Mouse (Mus musculus): Measurements from ENCODE around the gene Arhgef7. TPM values are rescaled to one million over a fixed set of nuclear protein-coding genes. Genes with fewer than 3 reads are reported as not detected.
A peak's percentile ranks its signal among the peaks of the same experiment; 100 is the strongest.

Gene Arhgef7
- polyA plus RNA-seq (2015; fragmentation: Nextera tagmentation; extraction: Ambion mirVana), result 51.4 and 51.6 TPM in 2 replicates

DNA sequence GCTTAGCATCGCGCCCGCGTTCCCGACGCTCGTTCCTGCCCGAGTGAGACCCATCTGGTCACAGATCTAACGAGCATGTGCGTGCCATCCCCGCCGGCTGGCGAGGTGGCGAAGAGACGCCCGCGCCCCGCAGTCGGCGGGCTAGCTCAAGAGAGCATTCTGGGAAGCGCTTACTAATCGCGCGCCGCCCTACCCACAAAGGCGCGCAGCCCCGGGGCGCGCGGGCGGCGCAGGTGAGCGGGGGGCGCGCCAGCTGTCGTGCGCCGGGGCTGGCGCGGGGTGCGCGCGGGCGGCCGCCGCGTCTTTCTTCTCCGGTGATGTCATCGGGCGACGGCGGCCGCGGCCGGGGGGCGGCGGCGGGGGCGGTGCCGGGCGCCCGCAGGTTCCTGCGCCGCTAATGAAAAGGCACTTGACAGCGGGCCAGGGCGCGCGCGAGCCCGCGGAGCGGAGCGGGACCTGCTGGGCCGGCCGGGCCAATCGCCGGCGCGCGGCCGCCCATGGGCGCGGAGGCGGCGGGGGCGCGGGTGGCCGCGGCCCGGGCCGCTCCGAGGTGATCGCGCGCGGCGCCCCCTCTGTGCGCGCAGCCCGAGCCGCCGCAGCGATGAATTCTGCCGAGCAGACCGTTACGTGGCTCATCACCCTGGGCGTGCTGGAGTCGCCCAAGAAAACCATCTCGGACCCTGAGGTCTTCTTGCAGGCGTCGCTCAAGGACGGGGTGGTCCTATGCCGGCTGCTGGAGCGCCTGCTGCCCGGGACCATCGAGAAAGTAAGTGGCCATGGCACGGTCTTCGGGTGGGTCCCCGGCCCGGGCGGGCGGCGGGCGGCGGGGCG lies at the start of gene Arhgef7:
TSS of gene Arhgef7 (plus strand) at position 71 of the 831 bp plus-strand sequence.
- ATAC-seq (ENCODE audit: insufficient number of reproducible peaks, low FRiP score, low TSS enrichment, low read depth), result peak; percentile 76
- Histone ChIP-seq H3K4me2 (replicated peaks) (peak within 1 kb of the TSS; percentile 93), H3K9me3 (replicated peaks) (no peaks in the 10 kb centered on the region), H3K4me3 (replicated peaks) (peak within 1 kb of the TSS; percentile 71), H3K36me3 (no peaks in the 10 kb centered on the region), H3K4me1 (peaks cover 23% of the 10 kb centered on the region), H3K27ac (replicated peaks) (peak within 1 kb of the TSS; percentile 84), H3K27me3 (peaks cover 60% of the 10 kb centered on the region), H3K9ac (peak within 1 kb of the TSS; percentile 59)
- 1% methylated on average over 112 of the region's 127 CpGs for WGBS

DNA sequence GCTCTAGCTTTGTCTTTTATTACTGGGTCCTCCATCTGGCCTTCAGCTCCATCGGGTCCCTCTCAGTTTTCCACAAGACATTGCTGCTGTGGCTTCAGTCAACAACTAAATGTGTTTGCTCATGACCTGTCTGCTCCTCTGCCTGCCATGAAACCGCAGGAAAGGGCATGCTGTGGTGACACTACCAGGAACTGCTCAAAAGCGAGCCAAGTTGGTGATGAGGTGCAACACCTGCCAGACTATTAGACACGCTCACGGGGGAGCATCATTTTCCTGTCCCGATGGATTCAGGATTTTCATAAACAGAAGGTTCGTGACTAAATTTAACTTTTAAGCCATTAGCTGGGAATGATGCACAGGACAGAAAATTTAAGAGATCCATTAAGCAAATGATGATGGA lies 43.0 kb upstream of the Arhgef7 start:
- no peak for ATAC-seq (ENCODE audit: insufficient number of reproducible peaks, low FRiP score, low TSS enrichment, low read depth)

DNA sequence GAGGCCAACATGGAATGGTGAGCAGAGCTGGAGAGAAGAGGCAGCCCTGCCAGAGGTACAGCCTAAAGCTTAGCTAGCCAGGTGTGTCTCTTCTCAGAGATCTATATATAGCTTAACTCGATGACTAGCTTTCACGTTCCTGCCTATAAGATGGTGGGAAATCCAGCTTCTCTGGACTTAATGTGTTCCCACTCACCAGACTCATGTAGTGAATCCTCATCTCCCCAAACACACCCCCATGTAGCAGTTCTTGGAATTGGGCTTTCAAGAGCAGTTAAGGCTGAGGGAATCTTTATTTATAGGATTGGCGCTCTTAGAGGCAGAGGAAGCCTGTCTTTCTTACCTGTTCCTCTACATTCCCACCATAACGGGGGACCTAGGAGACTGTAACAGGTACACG lies 40.3 kb upstream of the Arhgef7 start:
- Histone ChIP-seq H3K4me3 (replicated peaks) (no peak overlapping the region), H3K27ac (replicated peaks) (no peak overlapping the region), H3K36me3 (no peaks in the 10 kb centered on the region), H3K9me3 (replicated peaks) (no peaks in the 10 kb centered on the region), H3K4me2 (replicated peaks) (no peak overlapping the region), H3K4me1 (no peaks in the 10 kb centered on the region), H3K9ac (no peak overlapping the region), H3K27me3 (no peaks in the 10 kb centered on the region)
- ATAC-seq (ENCODE audit: insufficient number of reproducible peaks, low FRiP score, low TSS enrichment, low read depth), result no peak
- WGBS, result 87% methylated on average over 5 of the region's 5 CpGs

More for the DNA sequence above, 43.0 kb upstream of the Arhgef7 start:
- Histone ChIP-seq H3K36me3 (no peaks in the 10 kb centered on the region), H3K4me2 (replicated peaks) (no peak overlapping the region), H3K27me3 (no peaks in the 10 kb centered on the region), H3K4me1 (no peaks in the 10 kb centered on the region), H3K9me3 (replicated peaks) (no peaks in the 10 kb centered on the region), H3K9ac (no peak overlapping the region), H3K4me3 (replicated peaks) (no peak overlapping the region), H3K27ac (replicated peaks) (no peak overlapping the region)
- WGBS, result 68% methylated on average over 7 of the region's 7 CpGs

DNA sequence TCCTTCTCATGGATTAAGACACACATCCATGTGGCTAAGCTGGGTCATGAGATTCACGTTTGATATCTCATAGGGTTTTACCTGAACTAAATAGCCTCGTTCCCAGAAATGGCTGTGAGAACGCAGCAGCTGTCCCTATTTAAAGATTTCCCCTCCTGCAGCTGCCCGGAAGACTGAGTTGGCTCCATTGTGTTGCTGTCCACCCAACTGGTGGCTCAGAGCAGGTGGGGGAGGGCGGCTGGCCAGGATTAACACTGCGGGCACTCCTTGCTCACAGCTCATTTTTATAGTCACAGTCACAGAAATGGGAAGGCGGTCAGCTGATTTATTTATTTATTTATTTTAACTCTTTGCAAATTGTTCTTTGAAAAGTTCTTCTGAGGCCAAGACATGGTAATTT lies 37.6 kb upstream of the Arhgef7 start:
- Histone ChIP-seq H3K36me3 (no peaks in the 10 kb centered on the region), H3K9me3 (replicated peaks) (no peaks in the 10 kb centered on the region), H3K4me1 (no peaks in the 10 kb centered on the region), H3K27me3 (no peaks in the 10 kb centered on the region), H3K4me3 (replicated peaks) (no peak overlapping the region), H3K9ac (no peak overlapping the region), H3K4me2 (replicated peaks) (no peak overlapping the region), H3K27ac (replicated peaks) (no peak overlapping the region)
- 66% methylated on average over 7 of the region's 7 CpGs for WGBS
- no peak; the same call in 1 of the 2 replicates for ATAC-seq (ENCODE audit: insufficient number of reproducible peaks, low FRiP score, low TSS enrichment, low read depth)

DNA sequence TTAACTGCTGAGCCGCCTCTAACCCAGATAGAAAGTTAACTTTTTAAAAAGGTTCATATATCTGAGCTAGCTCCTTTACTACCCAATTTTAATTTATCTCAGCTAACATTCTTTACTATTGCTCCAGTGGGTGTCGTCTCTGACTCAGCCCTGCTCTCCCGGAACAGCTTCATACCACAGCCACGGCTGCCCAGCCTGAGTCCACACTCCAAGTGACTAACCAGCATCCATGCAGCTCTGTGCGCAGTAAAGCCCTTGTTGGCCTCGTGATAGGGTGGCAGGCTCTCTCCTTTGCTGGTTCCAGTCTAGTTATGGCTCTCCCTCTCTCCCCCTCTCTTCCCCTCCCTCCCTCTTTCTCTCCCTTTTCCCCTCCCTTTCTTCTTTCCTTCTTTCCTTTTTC lies 36.2 kb upstream of the Arhgef7 start:
- H3K9me3 ChIP-seq (replicated peaks), result no peaks in the 10 kb centered on the region
- H3K27me3 ChIP-seq, result no peaks in the 10 kb centered on the region
- no peak overlapping the region for H3K4me3 ChIP-seq (replicated peaks)
- 77% methylated on average over 6 of the region's 6 CpGs for WGBS
- no peak overlapping the region for H3K4me2 ChIP-seq (replicated peaks)
- no peak for ATAC-seq (ENCODE audit: insufficient number of reproducible peaks, low FRiP score, low TSS enrichment, low read depth)
- no peaks in the 10 kb centered on the region for H3K36me3 ChIP-seq
- H3K4me1 ChIP-seq, result no peaks in the 10 kb centered on the region
- no peak overlapping the region for H3K9ac ChIP-seq
- no peak overlapping the region for H3K27ac ChIP-seq (replicated peaks)

DNA sequence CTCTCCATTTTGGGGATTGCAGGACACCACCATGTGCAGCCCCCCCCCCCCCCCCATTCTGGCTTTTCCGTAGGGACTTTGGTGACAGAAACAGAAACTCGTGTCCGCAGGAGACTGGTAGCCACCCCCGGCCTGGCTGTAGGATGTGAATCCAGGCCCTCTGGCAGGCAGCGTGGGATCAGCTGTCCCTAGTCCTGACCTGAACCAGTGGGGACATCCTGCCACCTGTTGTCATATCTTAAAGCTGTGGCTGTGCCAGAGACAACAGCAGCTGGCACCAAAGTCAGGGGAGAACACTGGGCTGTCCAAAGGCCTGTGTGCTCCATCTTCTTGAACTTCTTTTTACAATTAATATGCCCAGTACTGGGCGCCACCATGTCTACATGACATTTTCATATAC lies 35.8 kb upstream of the Arhgef7 start:
- Histone ChIP-seq H3K27ac (replicated peaks) (no peak overlapping the region), H3K27me3 (no peaks in the 10 kb centered on the region), H3K36me3 (no peaks in the 10 kb centered on the region), H3K4me2 (replicated peaks) (no peak overlapping the region), H3K4me3 (replicated peaks) (no peak overlapping the region), H3K9me3 (replicated peaks) (no peaks in the 10 kb centered on the region), H3K4me1 (no peaks in the 10 kb centered on the region), H3K9ac (no peak overlapping the region)
- WGBS, result 84% methylated on average over 6 of the region's 6 CpGs
- ATAC-seq (ENCODE audit: insufficient number of reproducible peaks, low FRiP score, low TSS enrichment, low read depth), result no peak; the same call in 1 of the 2 replicates

DNA sequence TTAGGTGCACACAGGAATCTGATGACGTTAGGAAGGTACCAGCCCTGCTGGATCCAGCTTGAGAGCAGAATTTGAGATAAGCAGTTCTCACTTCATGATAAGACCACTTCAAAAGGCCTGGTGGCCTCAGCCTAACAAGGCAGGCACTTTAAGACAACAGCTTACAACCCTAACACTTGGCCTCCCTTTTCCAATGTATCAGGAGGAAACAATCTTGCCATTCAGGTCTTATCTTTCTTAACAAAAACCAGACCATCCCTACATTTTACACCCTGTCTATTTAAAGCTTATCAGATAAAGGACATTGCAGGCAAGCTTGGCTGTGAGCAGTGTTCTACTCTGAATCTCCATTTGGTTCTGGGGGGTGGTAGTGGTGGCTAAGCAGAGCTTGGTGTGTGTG lies 35.1 kb upstream of the Arhgef7 start:
- Histone ChIP-seq H3K4me1 (no peaks in the 10 kb centered on the region), H3K4me3 (replicated peaks) (no peak overlapping the region), H3K27ac (replicated peaks) (no peak overlapping the region), H3K9ac (no peak overlapping the region), H3K27me3 (no peaks in the 10 kb centered on the region), H3K9me3 (replicated peaks) (no peaks in the 10 kb centered on the region), H3K4me2 (replicated peaks) (no peak overlapping the region), H3K36me3 (no peaks in the 10 kb centered on the region)
- WGBS, result 70% methylated on average over 1 of the region's 1 CpGs
- ATAC-seq (ENCODE audit: insufficient number of reproducible peaks, low FRiP score, low TSS enrichment, low read depth), result no peak

DNA sequence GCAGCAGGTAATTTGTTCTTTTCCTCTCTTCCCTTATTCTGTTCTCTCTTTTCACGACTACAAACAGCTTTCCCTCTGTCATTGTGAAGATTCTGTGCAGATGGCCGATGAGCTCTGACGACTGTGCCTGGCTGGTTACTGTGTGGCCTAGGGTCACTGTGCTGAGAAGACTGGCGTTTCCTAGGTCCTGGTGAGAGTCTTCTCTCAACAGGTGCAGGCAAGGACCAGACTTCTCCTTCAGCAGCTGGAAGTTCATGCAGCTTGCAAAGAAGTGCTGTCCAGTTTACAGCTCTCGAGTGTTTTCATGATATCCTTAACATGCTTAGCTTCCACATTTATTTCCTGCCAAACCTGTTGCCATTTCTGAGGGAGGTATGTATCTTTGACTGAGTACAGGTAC lies 33.5 kb upstream of the Arhgef7 start:
- ATAC-seq (ENCODE audit: insufficient number of reproducible peaks, low FRiP score, low TSS enrichment, low read depth), result no peak
- H3K9me3 ChIP-seq (replicated peaks), result no peaks in the 10 kb centered on the region
- H3K4me2 ChIP-seq (replicated peaks), result no peak overlapping the region
- H3K27me3 ChIP-seq, result no peaks in the 10 kb centered on the region
- H3K36me3 ChIP-seq, result no peaks in the 10 kb centered on the region
- H3K4me3 ChIP-seq (replicated peaks), result no peak overlapping the region
- H3K9ac ChIP-seq, result no peak overlapping the region
- no peaks in the 10 kb centered on the region for H3K4me1 ChIP-seq
- WGBS, result 66% methylated on average over 5 of the region's 5 CpGs
- H3K27ac ChIP-seq (replicated peaks), result no peak overlapping the region

DNA sequence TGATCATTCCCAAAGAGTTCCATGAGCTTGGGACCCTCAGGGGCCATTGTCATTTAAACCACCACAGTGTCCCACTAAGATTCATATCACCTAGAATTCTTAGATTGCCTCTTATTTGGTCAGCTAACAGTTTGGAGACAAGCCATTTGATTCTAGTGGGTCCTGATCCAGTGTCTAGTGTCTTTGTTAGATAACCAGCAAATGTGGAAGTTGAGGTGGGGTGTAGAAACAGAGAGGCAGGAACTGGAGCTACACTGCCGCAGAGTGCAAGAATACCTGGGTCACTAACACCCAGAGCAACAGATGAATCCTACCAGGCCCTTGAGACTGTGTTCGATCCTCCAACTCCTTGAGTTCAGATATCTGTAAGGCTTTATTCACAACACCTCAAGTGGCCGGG lies 31.3 kb upstream of the Arhgef7 start:
- no peak for ATAC-seq (ENCODE audit: insufficient number of reproducible peaks, low FRiP score, low TSS enrichment, low read depth)
- WGBS, result 91% methylated on average over 3 of the region's 3 CpGs
- Histone ChIP-seq H3K9me3 (replicated peaks) (no peaks in the 10 kb centered on the region), H3K36me3 (no peaks in the 10 kb centered on the region), H3K27me3 (peaks cover 12% of the 10 kb centered on the region; the same call in 1 of the 2 replicates), H3K4me1 (peaks cover 4% of the 10 kb centered on the region; the same call in 1 of the 2 replicates), H3K27ac (replicated peaks) (no peak overlapping the region), H3K9ac (no peak overlapping the region), H3K4me2 (replicated peaks) (no peak overlapping the region), H3K4me3 (replicated peaks) (no peak overlapping the region)

DNA sequence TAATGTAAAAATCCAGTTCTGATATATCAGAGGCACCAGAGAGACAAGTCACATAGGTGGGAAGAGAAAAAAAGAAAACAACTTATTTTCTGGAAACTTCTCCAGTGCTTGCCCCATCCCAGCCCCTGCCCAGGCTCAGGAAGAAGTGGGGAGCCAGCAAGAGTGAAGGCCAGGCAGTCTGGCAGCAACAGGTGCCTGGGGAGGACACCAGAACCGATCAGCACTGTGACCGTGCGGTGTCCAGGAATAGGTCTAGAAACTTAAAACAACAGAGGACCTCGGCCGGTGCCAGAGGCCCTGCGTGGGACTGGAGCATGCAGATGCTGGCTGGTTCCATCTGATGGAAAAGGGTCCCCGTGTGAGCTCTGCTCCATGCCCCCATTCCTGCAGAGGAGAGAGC lies 30.1 kb upstream of the Arhgef7 start:
- Histone ChIP-seq H3K4me2 (replicated peaks) (no peak overlapping the region), H3K36me3 (no peaks in the 10 kb centered on the region), H3K9ac (no peak overlapping the region), H3K4me3 (replicated peaks) (no peak overlapping the region), H3K9me3 (replicated peaks) (no peaks in the 10 kb centered on the region), H3K27ac (replicated peaks) (no peak overlapping the region), H3K4me1 (peaks cover 4% of the 10 kb centered on the region; the same call in 1 of the 2 replicates), H3K27me3 (peaks cover 13% of the 10 kb centered on the region; the same call in 1 of the 2 replicates)
- WGBS, result 87% methylated on average over 7 of the region's 7 CpGs
- ATAC-seq (ENCODE audit: insufficient number of reproducible peaks, low FRiP score, low TSS enrichment, low read depth), result no peak

DNA sequence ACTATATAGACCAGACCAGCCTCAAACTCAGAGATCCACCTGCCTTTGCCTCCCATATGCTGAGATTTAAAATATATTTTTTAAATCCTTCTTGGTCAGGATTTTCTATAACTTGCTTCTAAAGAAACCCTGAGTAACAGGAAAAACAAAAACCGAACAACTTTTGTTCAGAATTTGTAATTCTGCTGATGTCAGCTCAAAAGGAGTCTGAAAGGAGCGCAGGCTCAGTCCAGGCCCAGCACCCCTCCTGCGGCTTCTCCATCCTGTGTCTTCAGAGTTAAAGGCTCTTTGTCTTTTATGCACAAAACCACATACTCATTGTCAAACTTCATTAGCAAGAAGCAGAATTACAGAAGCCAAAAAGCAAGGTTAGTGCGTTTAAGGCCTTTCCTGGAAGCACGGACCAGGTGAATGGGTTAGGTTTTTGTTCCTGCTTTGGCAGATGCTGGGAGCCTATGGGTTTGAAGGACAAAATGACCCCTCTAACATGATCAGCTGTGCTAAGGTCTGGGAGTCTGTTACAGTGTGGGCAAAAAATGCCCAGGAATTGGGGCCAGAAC lies 28.0 kb upstream of the Arhgef7 start:
- Histone ChIP-seq H3K27me3 (peaks cover 13% of the 10 kb centered on the region; the same call in 1 of the 2 replicates), H3K27ac (replicated peaks) (no peak overlapping the region), H3K4me1 (peaks cover 4% of the 10 kb centered on the region; the same call in 1 of the 2 replicates), H3K4me2 (replicated peaks) (no peak overlapping the region), H3K9ac (no peak overlapping the region), H3K36me3 (no peaks in the 10 kb centered on the region), H3K4me3 (replicated peaks) (no peak overlapping the region), H3K9me3 (replicated peaks) (no peaks in the 10 kb centered on the region)
- WGBS, result 70% methylated on average over 5 of the region's 5 CpGs
- ATAC-seq (ENCODE audit: insufficient number of reproducible peaks, low FRiP score, low TSS enrichment, low read depth), result no peak

All from embryonic facial prominence, embryonic 15.5 days (tissue).